Mouse (Mus musculus) stomach, postnatal 0 days (tissue): ENCODE measurements around the gene Hlf.

ENCODE experiments used
- CTCF ChIP-seq: IDR thresholded peaks from 2 replicates; pipeline ENCODE4 v1.5.1; 2016; ENCODE audit warnings: antibody characterized with exemption, low read depth, mild to moderate bottlenecking, moderate library complexity
- EP300 ChIP-seq: optimal IDR thresholded peaks from 2 replicates; pipeline ENCODE3; 2016; ENCODE audit warnings: antibody characterized with exemption

- TF ChIP-seq CTCF (no peak), EP300 (no peak)
These were observed 22.5 kb downstream of the Hlf start for GRCm38 (mm10) chr11:90367894-90368860.
